Mouse (Mus musculus) liver, postnatal 0 days (tissue): Measurements from ENCODE around the gene Pacrg.

Experiments used
- CTCF ChIP-seq: sonication (generic); IDR thresholded peaks from 2 replicates; pipeline ENCODE4 v1.5.1; 2016; ENCODE audit warnings: antibody characterized with exemption, low read depth
- EP300 ChIP-seq: IDR thresholded peaks from 2 replicates; pipeline ENCODE4 v1.6.1; 2016; ENCODE audit warnings: antibody characterized with exemption, low read depth, mild to moderate bottlenecking

- TF ChIP-seq EP300 (no peak), CTCF (no peak)
These were observed 366.9 kb downstream of the Pacrg start for GRCm38 (mm10) chr17:10473175-10473574.
